Mouse (Mus musculus) embryo, embryonic 11 days (tissue): ENCODE data around the gene Spint2.
"Not testable (repeated sequence)": the region's sequence is repeated elsewhere in the genome, so short reads cannot be mapped to it uniquely, and the experiment has no call there.

ENCODE experiments used
- DNase-seq: peaks from one replicate; pipeline ENCODE4 v3.0.0-alpha.2; 2015

Gene Spint2

GRCm38 (mm10) chr7:29237596-29237995, 44.1 kb downstream of the Spint2 start:
- not testable (repeated sequence) for DNase-seq

- no peak for DNase-seq
Measured at GRCm38 (mm10) chr7:29236593-29236992, 45.1 kb downstream of the Spint2 start.

- DNase-seq = no peak
Measured at GRCm38 (mm10) chr7:29234661-29235060, 47.1 kb downstream of the Spint2 start.

- no peak for DNase-seq
Measured at GRCm38 (mm10) chr7:29233745-29234144, 48.0 kb downstream of the Spint2 start.

- DNase-seq = peak; percentile 47
Measured at GRCm38 (mm10) chr7:29232247-29233013, 49.3 kb downstream of the Spint2 start, which contains the start of gene Kcnk6. TSS of gene Kcnk6 (minus strand) at chr7:29232515.

- no peak for DNase-seq
Measured at GRCm38 (mm10) chr7:29231517-29231916, 50.2 kb downstream of the Spint2 start.

GRCm38 (mm10) chr7:29230560-29230959, 51.2 kb downstream of the Spint2 start:
- no peak for DNase-seq

GRCm38 (mm10) chr7:29228202-29228601, 53.5 kb downstream of the Spint2 start:
- no peak for DNase-seq

- no peak for DNase-seq
Measured at GRCm38 (mm10) chr7:29225520-29225919, 56.2 kb downstream of the Spint2 start.

GRCm38 (mm10) chr7:29224756-29225394, 56.8 kb downstream of the Spint2 start:
- DNase-seq = peak; percentile 75

GRCm38 (mm10) chr7:29214846-29215245, 66.9 kb downstream of the Spint2 start:
- DNase-seq = no peak

- no peak for DNase-seq
Measured at GRCm38 (mm10) chr7:29214236-29214635, 67.5 kb downstream of the Spint2 start.

GRCm38 (mm10) chr7:29213675-29214082, 68.0 kb downstream of the Spint2 start, which contains the start of gene Catsperg1:
TSS of gene Catsperg1 (minus strand) at chr7:29214035.
- DNase-seq = peak; percentile 85

- not testable (repeated sequence) for DNase-seq
Measured at GRCm38 (mm10) chr7:29212775-29213560, 68.7 kb downstream of the Spint2 start.

GRCm38 (mm10) chr7:29212199-29212765, 69.4 kb downstream of the Spint2 start:
- no peak for DNase-seq

GRCm38 (mm10) chr7:29211415-29212198, 70.1 kb downstream of the Spint2 start:
- DNase-seq = peak; percentile 85

- DNase-seq = not testable (repeated sequence)
Measured at GRCm38 (mm10) chr7:29211013-29211412, 70.7 kb downstream of the Spint2 start.
